Mouse (Mus musculus) testis, adult 2 months (tissue): ENCODE results near the gene Gpx4.

ENCODE experiments used
- CTCF ChIP-seq: fragments of 200-500 bp; IDR thresholded peaks from 2 replicates; pipeline ENCODE4 v1.5.1; 2012; ENCODE audit warnings: low read depth, mild to moderate bottlenecking, inconsistent platforms, low read length, moderate library complexity; ENCODE audit not compliant: control insufficient read depth, insufficient read depth, insufficient replicate concordance
- POLR2A ChIP-seq: fragments of 200-500 bp; IDR thresholded peaks from 2 replicates; pipeline ENCODE4 v1.6.1; 2012; ENCODE audit warnings: low read depth, mild to moderate bottlenecking, inconsistent platforms, low read length, moderate library complexity; ENCODE audit not compliant: control insufficient read depth

GRCm38 (mm10) chr10:80014484-80015290 lies 32.3 kb upstream of the Gpx4 start:
- 0 out of 2 replicates have a peak, but pooled peaks have one; percentile 2 for TF ChIP-seq CTCF
- TF ChIP-seq POLR2A, result no peak
